Mouse (Mus musculus) CD8-positive naive resting alpha-beta T cell, adult 2 months (primary cell): Measurements from ENCODE around the gene Gatd1.

Experiments used
- DNase-seq, 2 experiments: peaks; one replicate each; pipeline ENCODE4 v3.0.0; 2022; ENCODE audit warnings: low read depth in 2 of 2, low spot score in 2 of 2

Gatd1 gene

GRCm38 (mm10) chr7:141442199-141442598 lies 28.3 kb upstream of the Gatd1 start:
- no peak for DNase-seq

GRCm38 (mm10) chr7:141441460-141441859 lies 27.5 kb upstream of the Gatd1 start:
- DNase-seq: no peak

GRCm38 (mm10) chr7:141440613-141441012 lies 26.7 kb upstream of the Gatd1 start:
- no peak for DNase-seq

- DNase-seq: no peak
Measured at GRCm38 (mm10) chr7:141439811-141440210, 25.9 kb upstream of the Gatd1 start.

- no peak for DNase-seq
Measured at GRCm38 (mm10) chr7:141439140-141439679, 25.3 kb upstream of the Gatd1 start.

GRCm38 (mm10) chr7:141438201-141438968 lies 24.4 kb upstream of the Gatd1 start:
- DNase-seq: no peak

GRCm38 (mm10) chr7:141437178-141438120 lies 23.5 kb upstream of the Gatd1 start, which contains the start of gene Slc25a22:
Slc25a22 (minus strand) TSS chr7:141437892.
- DNase-seq: peak; percentile 72 to 80

- no peak for DNase-seq
Measured at GRCm38 (mm10) chr7:141436523-141436892, 22.6 kb upstream of the Gatd1 start.

GRCm38 (mm10) chr7:141435856-141436522 lies 22.1 kb upstream of the Gatd1 start:
- no peak for DNase-seq

GRCm38 (mm10) chr7:141435129-141435855 lies 21.4 kb upstream of the Gatd1 start:
- DNase-seq: peak in 1 of 2 experiments; percentile 49

- no peak for DNase-seq
Measured at GRCm38 (mm10) chr7:141434464-141434863, 20.5 kb upstream of the Gatd1 start.

GRCm38 (mm10) chr7:141433517-141434400 lies 19.8 kb upstream of the Gatd1 start:
- DNase-seq: no peak

GRCm38 (mm10) chr7:141432741-141433516 lies 19.0 kb upstream of the Gatd1 start:
- no peak for DNase-seq

- DNase-seq: no peak
Measured at GRCm38 (mm10) chr7:141432186-141432611, 18.3 kb upstream of the Gatd1 start.

GRCm38 (mm10) chr7:141431434-141432185 lies 17.7 kb upstream of the Gatd1 start:
- no peak for DNase-seq

- no peak for DNase-seq
Measured at GRCm38 (mm10) chr7:141430585-141431240, 16.8 kb upstream of the Gatd1 start.

GRCm38 (mm10) chr7:141429840-141430584 lies 16.1 kb upstream of the Gatd1 start:
- DNase-seq: no peak
